Mouse (Mus musculus) kidney, adult 2 months (tissue): ENCODE data around the gene Dusp8. TPM values are rescaled to one million over a fixed set of nuclear protein-coding genes. Genes with fewer than 3 reads are reported as not detected.
A peak's percentile ranks its signal among the peaks of the same experiment; 100 is the strongest.

Source experiments
- DNase-seq: peaks from one replicate; pipeline ENCODE4 v3.0.0; 2021
- H3K27ac ChIP-seq: fragments of 200-500 bp; 2 replicates; pipeline ENCODE4 v1.5.1; 2012; ENCODE audit warnings: low read depth, low read length, control low read depth, inconsistent platforms; ENCODE audit not compliant: insufficient read depth
- H3K27me3 ChIP-seq: fragments of 200-500 bp; replicated peaks from 2 replicates; pipeline ENCODE4 v1.6.1; 2012; ENCODE audit warnings: mild to moderate bottlenecking, moderate library complexity, low read length, inconsistent platforms; ENCODE audit not compliant: control insufficient read depth, insufficient read depth
- H3K36me3 ChIP-seq: fragments of 200-500 bp; 2 replicates; pipeline ENCODE4 v1.6.1; 2012; ENCODE audit warnings: mild to moderate bottlenecking, moderate library complexity, low read length, inconsistent platforms; ENCODE audit not compliant: control insufficient read depth, insufficient read depth
- H3K4me1 ChIP-seq: fragments of 200-500 bp; 2 replicates; pipeline ENCODE4 v1.6.1; 2011; ENCODE audit warnings: low read length; ENCODE audit not compliant: control insufficient read depth, insufficient read depth
- H3K4me3 ChIP-seq: fragments of 200-500 bp; 2 replicates; pipeline ENCODE4 v1.5.1; 2011; ENCODE audit warnings: mild to moderate bottlenecking, low read depth, low read length, control low read depth; ENCODE audit not compliant: insufficient read depth
- CTCF ChIP-seq: fragments of 200-500 bp; conservative IDR thresholded peaks from 2 replicates; pipeline ENCODE4 v1.5.1; 2011; ENCODE audit warnings: low read depth, mild to moderate bottlenecking, control low read depth, low read length, moderate library complexity, mixed read lengths; ENCODE audit not compliant: insufficient read depth, insufficient read length
- POLR2A ChIP-seq: fragments of 200-500 bp; IDR thresholded peaks from one replicate; pipeline ENCODE4 v1.6.1; 2011; ENCODE audit warnings: low read depth, low read length, control low read depth
- WGBS: fragments of 180-500 bp; shearing (Covaris S2); methylation state at CpG from one replicate; pipeline ENCODE4 v1.1.7; 2018; 5-methylcytosine and 5-hydroxymethylcytosine counted together
- polyA plus RNA-seq: library from polyadenylated mRNA; depleted of rRNA; stranded (reverse); fragments of >200 nt; gene quantifications from 2 replicates; pipeline ENCODE4 v1.2.3, GENCODE M21; 2012; rRNA removed

Gene Dusp8
- polyA plus RNA-seq, 1 experiment, result 3.7 TPM

DNA sequence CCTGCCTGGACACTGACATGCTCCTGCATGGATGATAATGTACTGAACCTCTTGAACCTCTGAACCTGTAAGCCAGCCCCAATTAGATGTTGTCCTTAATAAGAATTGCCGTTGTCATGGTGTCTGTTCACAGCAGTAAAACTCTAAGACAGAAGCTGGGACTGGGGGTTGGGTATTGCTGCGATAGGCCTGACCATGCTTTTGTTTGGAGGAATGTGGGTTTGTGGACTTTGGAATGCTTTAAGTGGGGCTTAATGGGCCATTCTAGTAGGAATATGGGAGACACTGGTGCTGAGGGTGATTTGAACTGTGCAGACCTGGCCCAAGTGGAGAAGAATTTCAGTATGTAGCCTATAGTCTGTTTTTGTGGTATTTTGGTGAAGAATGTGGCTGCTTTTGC, 50.3 kb downstream of the Dusp8 start:
- H3K36me3 ChIP-seq, result no peaks in the 10 kb centered on the region
- H3K4me3 ChIP-seq, result no peak overlapping the region
- H3K27me3 ChIP-seq, result no peaks in the 10 kb centered on the region
- 38% methylated on average over 2 of the region's 2 CpGs for WGBS
- no peak for DNase-seq
- no peak for TF ChIP-seq CTCF
- no peak for TF ChIP-seq POLR2A
- H3K27ac ChIP-seq, result no peak overlapping the region
- peaks cover 12% of the 10 kb centered on the region; the same call in 1 of the 2 replicates for H3K4me1 ChIP-seq

DNA sequence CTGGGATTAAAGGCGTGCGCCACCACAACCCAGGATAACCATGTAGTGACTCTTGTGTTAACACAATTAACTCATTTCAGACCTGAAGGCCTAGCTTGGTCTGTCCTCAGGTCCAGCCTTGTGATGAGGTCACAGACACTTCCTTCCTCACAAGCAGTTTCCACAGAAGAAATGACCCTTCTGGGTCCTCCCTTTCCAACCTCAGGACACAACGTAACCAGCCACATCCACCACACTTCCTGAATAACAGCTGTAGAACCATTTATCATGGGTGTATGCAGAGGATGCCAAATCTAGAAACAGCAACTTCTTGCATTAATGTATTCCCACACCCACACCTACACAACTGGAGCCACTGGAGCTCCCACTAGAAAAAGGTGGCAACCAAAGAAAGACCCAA, 54.9 kb downstream of the Dusp8 start:
- Histone ChIP-seq H3K4me3 (no peak overlapping the region), H3K4me1 (peaks cover 10% of the 10 kb centered on the region), H3K27ac (no peak overlapping the region), H3K36me3 (no peaks in the 10 kb centered on the region), H3K27me3 (no peaks in the 10 kb centered on the region)
- TF ChIP-seq CTCF (no peak), POLR2A (no peak)
- peak; percentile 59 for DNase-seq
- 83% methylated on average over 3 of the region's 3 CpGs for WGBS

GRCm38 (mm10) chr7:142037553-142038170, 58.0 kb downstream of the Dusp8 start:
- H3K27ac ChIP-seq, result no peak overlapping the region
- no peaks in the 10 kb centered on the region for H3K27me3 ChIP-seq
- no peaks in the 10 kb centered on the region for H3K36me3 ChIP-seq
- no peak overlapping the region for H3K4me3 ChIP-seq
- TF ChIP-seq CTCF (peak; percentile 89), POLR2A (no peak)
- peak; percentile 70 for DNase-seq
- WGBS, result 83% methylated on average over 4 of the region's 4 CpGs
- peaks cover 24% of the 10 kb centered on the region for H3K4me1 ChIP-seq

DNA sequence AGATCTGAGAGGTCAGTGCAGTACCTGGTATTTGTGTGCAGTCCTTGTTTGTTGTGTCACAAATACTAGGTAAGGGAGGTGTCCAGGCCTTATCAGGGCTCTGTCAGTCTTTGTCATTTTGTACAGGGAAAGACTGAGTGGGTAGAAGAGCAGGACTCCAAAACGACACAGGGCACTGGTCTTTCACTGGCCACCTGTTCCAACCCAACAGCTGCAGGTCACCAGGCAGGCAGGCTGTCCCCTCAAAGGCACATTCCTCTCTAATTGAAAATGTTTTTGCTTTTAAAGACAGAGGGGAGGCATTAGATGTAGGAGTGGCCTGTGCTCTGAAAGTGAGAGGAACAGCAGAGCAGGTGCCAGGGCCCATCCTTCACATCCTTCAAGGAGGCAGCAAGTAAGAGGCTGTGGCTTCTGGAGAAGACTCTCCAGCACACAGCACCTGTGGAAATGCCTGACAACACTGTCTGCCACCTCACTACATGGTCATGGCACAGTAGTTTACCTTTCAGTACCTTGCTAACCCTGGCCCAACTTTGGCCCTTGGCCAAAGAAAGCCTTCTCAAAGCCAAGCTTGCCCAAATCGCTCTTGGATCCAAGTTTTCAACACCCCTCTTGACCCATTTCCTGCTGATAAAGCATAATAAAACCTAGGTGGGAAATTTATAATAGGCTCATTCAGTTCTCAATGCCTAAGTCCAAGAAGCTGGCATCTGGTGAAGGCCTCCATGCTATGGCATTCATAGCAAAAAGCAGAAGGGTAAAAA, 60.4 kb downstream of the Dusp8 start:
- no peaks in the 10 kb centered on the region for H3K27me3 ChIP-seq
- peak overlapping the region; percentile 53 for H3K27ac ChIP-seq
- DNase-seq, result peak; percentile 38
- H3K4me1 ChIP-seq, result peaks cover 17% of the 10 kb centered on the region
- WGBS, result 18% methylated on average over 2 of the region's 2 CpGs
- no peaks in the 10 kb centered on the region for H3K36me3 ChIP-seq
- no peak overlapping the region for H3K4me3 ChIP-seq
- no peak for TF ChIP-seq CTCF
- no peak for TF ChIP-seq POLR2A

- 55% methylated on average over 2 of the region's 2 CpGs for WGBS
- Histone ChIP-seq H3K4me1 (peaks cover 19% of the 10 kb centered on the region), H3K27me3 (no peaks in the 10 kb centered on the region), H3K27ac (peak overlapping the region; percentile 66), H3K36me3 (no peaks in the 10 kb centered on the region), H3K4me3 (no peak overlapping the region)
- peak; percentile 81 for DNase-seq
- TF ChIP-seq POLR2A (no peak), CTCF (no peak)
Observed at GRCm38 (mm10) chr7:142034198-142034597, 61.4 kb downstream of the Dusp8 start.

DNA sequence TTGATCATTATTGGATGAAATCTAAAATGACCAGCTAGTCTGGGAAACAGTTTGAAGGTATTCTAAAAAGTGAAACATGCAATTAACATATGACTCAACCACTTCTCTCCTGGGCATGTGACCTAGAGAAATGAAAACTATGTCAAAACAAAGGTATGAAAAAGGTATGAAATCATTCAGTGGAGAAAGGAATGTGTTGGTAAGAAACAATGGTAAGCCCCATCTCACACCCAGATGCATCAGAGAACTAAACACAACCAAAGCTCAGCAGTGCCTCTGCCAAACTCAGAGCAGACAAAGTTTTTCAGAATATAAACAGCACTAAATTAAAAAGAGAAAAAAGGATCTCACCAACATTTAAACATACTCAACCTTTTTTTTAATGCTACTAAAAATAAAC, 65.6 kb downstream of the Dusp8 start:
- TF ChIP-seq CTCF, result no peak
- TF ChIP-seq POLR2A, result no peak
- H3K27me3 ChIP-seq, result no peaks in the 10 kb centered on the region
- no peaks in the 10 kb centered on the region for H3K36me3 ChIP-seq
- H3K4me1 ChIP-seq, result peaks cover 16% of the 10 kb centered on the region
- H3K4me3 ChIP-seq, result no peak overlapping the region
- H3K27ac ChIP-seq, result no peak overlapping the region
- no peak for DNase-seq

Other genes starting within 250 kb of the Dusp8 start
- gene Tollip, start 177.3 kb downstream of the Dusp8 start, polyA plus RNA-seq, result 86.2 and 92.3 TPM in 2 replicates
- 0.31 and 0.52 TPM in 2 replicates for gene Brsk2, start 146.1 kb downstream of the Dusp8 start, polyA plus RNA-seq
- gene Mob2, start 34.8 kb downstream of the Dusp8 start, polyA plus RNA-seq, result 44.0 and 45.3 TPM in 2 replicates
- gene Gm45618, start 24.9 kb upstream of the Dusp8 start, polyA plus RNA-seq, result not detected in 2 replicates
- gene Gm39115, start 40.2 kb upstream of the Dusp8 start, polyA plus RNA-seq, result not detected in 2 replicates
- gene Gm45337, start 48.8 kb upstream of the Dusp8 start, polyA plus RNA-seq, result not detected in 2 replicates
- not detected in 2 replicates for gene Gm29735, start 61.3 kb upstream of the Dusp8 start, polyA plus RNA-seq
- gene Gm4553, start 69.9 kb upstream of the Dusp8 start, polyA plus RNA-seq, result not detected in 2 replicates
- gene Krtap5-2, start 80.2 kb upstream of the Dusp8 start, polyA plus RNA-seq, result not detected in 2 replicates
- gene Gm10153, start 94.5 kb upstream of the Dusp8 start, polyA plus RNA-seq, result not detected in 2 replicates
- not detected in 2 replicates for gene Krtap5-3, start 105.5 kb upstream of the Dusp8 start, polyA plus RNA-seq
- not detected in 2 replicates for gene Gm7579, start 116.0 kb upstream of the Dusp8 start, polyA plus RNA-seq
- not detected in 2 replicates for gene Krtap5-5, start 134.1 kb upstream of the Dusp8 start, polyA plus RNA-seq
- gene Gm40460, start 145.2 kb upstream of the Dusp8 start, polyA plus RNA-seq, result not detected in 2 replicates
- gene Gm2431, start 162.5 kb upstream of the Dusp8 start, polyA plus RNA-seq, result not detected in 2 replicates
- not detected in 2 replicates for gene Gm4559, start 178.5 kb upstream of the Dusp8 start, polyA plus RNA-seq
- gene Krtap5-1, start 201.3 kb upstream of the Dusp8 start, polyA plus RNA-seq, result not detected in 2 replicates
- gene Krtap5-4, start 207.7 kb upstream of the Dusp8 start, polyA plus RNA-seq, result not detected in 2 replicates